15 mouse cellular contexts compared by ENCODE assay signal in the genomic region with DNA sequence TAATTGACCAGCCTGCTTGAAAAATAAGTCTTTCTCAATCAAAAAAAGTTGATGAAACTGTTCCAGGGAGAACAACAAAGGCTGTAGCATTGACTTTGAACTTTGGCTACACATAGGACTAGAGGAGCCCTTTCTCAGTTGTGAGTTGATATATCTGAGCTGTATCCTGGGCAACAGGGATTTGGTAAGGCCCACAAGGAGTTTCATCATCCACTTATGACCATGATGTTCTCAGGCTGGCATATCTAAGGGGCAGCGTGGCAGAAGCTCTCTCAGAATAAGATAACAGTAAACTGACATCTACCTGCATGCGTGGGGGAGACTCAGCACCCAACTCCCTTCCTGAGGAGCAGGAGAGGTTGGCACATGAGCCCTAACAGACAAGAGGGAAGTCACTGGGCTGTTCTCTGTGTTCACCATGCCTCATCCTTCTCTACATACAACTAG. TPM values are rescaled to one million over a fixed set of nuclear protein-coding genes. Genes with fewer than 3 reads are reported as not detected.
A peak's percentile ranks its signal among the peaks of the same experiment; 100 is the strongest.
DNase-seq lines count a peak whose midpoint lies in the region; ATAC-seq and TF ChIP-seq lines count a peak whose summit lies in the region.
"Had no signal": no experiment of that assay in that cellular context is flagged by ENCODE, and none has a peak within 500 bp of the region (broad histone marks: within the 10 kb centered on the region; RNA-seq: fewer than 3 reads in every experiment).

No protein-coding gene starts in this region.

- no peak overlapping the region for H3K4me3 ChIP-seq in lung, postnatal 0 days (ENCODE audit: low read depth, low read length)
- peak overlapping the region; percentile 68 for H3K4me3 ChIP-seq in brown adipose tissue, adult 24 weeks (ENCODE audit: insufficient read depth, low read depth, low read length)
- H3K4me3 ChIP-seq in liver, embryonic 15.5 days (replicated peaks) = peak overlapping the region; percentile 43
- H3K4me3 ChIP-seq in stomach, postnatal 0 days (ENCODE audit: low read depth, low read length) = no peak overlapping the region
- H3K4me3 ChIP-seq: midbrain, embryonic 12.5 days; neural tube, embryonic 12.5 days had no signal

- H3K4me1 ChIP-seq in lung, postnatal 0 days (ENCODE audit: insufficient read depth, low read depth, low read length) = no peaks in the 10 kb centered on the region
- H3K4me1 ChIP-seq in brown adipose tissue, adult 24 weeks (ENCODE audit: control insufficient read depth, insufficient read depth, insufficient read length, low read length) = peaks cover 32% of the 10 kb centered on the region
- peaks cover 4% of the 10 kb centered on the region; the same call in 1 of the 2 replicates for H3K4me1 ChIP-seq in liver, embryonic 15.5 days (replicated peaks)
- H3K4me1 ChIP-seq in stomach, postnatal 0 days (replicated peaks; ENCODE audit: control insufficient read depth, insufficient read depth) = no peaks in the 10 kb centered on the region
- H3K4me1 ChIP-seq: midbrain, embryonic 12.5 days; neural tube, embryonic 12.5 days had no signal

- no peak overlapping the region for H3K9ac ChIP-seq in lung, postnatal 0 days (replicated peaks; ENCODE audit: low read depth)
- H3K9ac ChIP-seq in liver, embryonic 15.5 days = no peak overlapping the region
- H3K9ac ChIP-seq in stomach, postnatal 0 days (ENCODE audit: low read length) = no peak overlapping the region
- H3K9ac ChIP-seq: forebrain, postnatal 0 days; midbrain, embryonic 12.5 days; neural tube, embryonic 12.5 days; stomach, embryonic 15.5 days had no signal

- H3K27ac ChIP-seq in lung, postnatal 0 days (ENCODE audit: low read length) = no peak overlapping the region
- peak overlapping the region; percentile 78; the same call in 1 of the 2 replicates for H3K27ac ChIP-seq in brown adipose tissue, adult 24 weeks (replicated peaks; ENCODE audit: low read depth, low read length)
- H3K27ac ChIP-seq in liver, embryonic 15.5 days (replicated peaks) = no peak overlapping the region
- peak overlapping the region; percentile 56; the same call in 1 of the 2 replicates for H3K27ac ChIP-seq in stomach, postnatal 0 days (replicated peaks)
- H3K27ac ChIP-seq: midbrain, embryonic 12.5 days; neural tube, embryonic 12.5 days; stomach, embryonic 15.5 days had no signal

- TF ChIP-seq EP300 in lung, postnatal 0 days (IDR thresholded peaks at IDR 0.05) = no peak
- no peak for TF ChIP-seq EP300 in stomach, postnatal 0 days (optimal IDR thresholded peaks at IDR 0.05)

- H3K27me3 ChIP-seq in lung, postnatal 0 days (replicated peaks; ENCODE audit: insufficient read depth, low read length) = no peaks in the 10 kb centered on the region
- H3K27me3 ChIP-seq in liver, embryonic 15.5 days = no peaks in the 10 kb centered on the region
- H3K27me3 ChIP-seq in stomach, postnatal 0 days (ENCODE audit: control insufficient read depth, insufficient read depth, low read length) = no peaks in the 10 kb centered on the region
- H3K27me3 ChIP-seq: neural tube, embryonic 12.5 days; stomach, embryonic 15.5 days had no signal

- ATAC-seq in lung, postnatal 0 days = no peak
- peak; percentile 27; the same call in 1 of the 2 replicates for ATAC-seq in liver, embryonic 15.5 days (ENCODE audit: insufficient read depth)
- peak; percentile 40; the same call in 1 of the 2 replicates for ATAC-seq in stomach, postnatal 0 days (ENCODE audit: low FRiP score, low TSS enrichment)
- ATAC-seq in inflammation-experienced regulatory T-cells, adult 6 months = no peak
- ATAC-seq: forebrain, postnatal 0 days had no signal

- DNase-seq in lung, postnatal 0 days (ENCODE audit: low spot score) = peak; percentile 18
- no peak for DNase-seq in lung, postnatal 36 days
- no peak for DNase-seq in stomach, postnatal 0 days (ENCODE audit: low spot score)
- no peak for DNase-seq in left cerebral cortex, adult 18-20 months (ENCODE audit: low spot score in 2 of 2)
- DNase-seq: cerebellum, adult 2 months; forebrain, postnatal 0 days; gastrocnemius, postnatal 36 days; kidney, adult 8-10 months; thymus, postnatal 4 days had no signal

- no peaks in the 10 kb centered on the region for H3K9me3 ChIP-seq in lung, postnatal 0 days (ENCODE audit: low read length)
- H3K9me3 ChIP-seq in liver, embryonic 15.5 days (replicated peaks) = no peaks in the 10 kb centered on the region
- H3K9me3 ChIP-seq in stomach, postnatal 0 days (ENCODE audit: control insufficient read depth, low read length) = no peaks in the 10 kb centered on the region
- H3K9me3 ChIP-seq: midbrain, embryonic 12.5 days; neural tube, embryonic 12.5 days; stomach, embryonic 15.5 days had no signal

- no peak overlapping the region for H3K4me2 ChIP-seq in lung, postnatal 0 days (replicated peaks; ENCODE audit: low read depth, low read length)
- H3K4me2 ChIP-seq in liver, embryonic 15.5 days = peak overlapping the region; percentile 34
- no peak overlapping the region for H3K4me2 ChIP-seq in stomach, postnatal 0 days (replicated peaks; ENCODE audit: low read depth)
- H3K4me2 ChIP-seq: midbrain, embryonic 12.5 days; neural tube, embryonic 12.5 days; stomach, embryonic 15.5 days had no signal

- TF ChIP-seq CTCF in lung, postnatal 0 days (IDR thresholded peaks at IDR 0.05) = no peak
- no peak for TF ChIP-seq CTCF in stomach, postnatal 0 days (IDR thresholded peaks at IDR 0.05; ENCODE audit: low read depth)

- no peaks in the 10 kb centered on the region for H3K36me3 ChIP-seq in lung, postnatal 0 days (ENCODE audit: insufficient read depth, low read length)
- no peaks in the 10 kb centered on the region for H3K36me3 ChIP-seq in liver, embryonic 15.5 days (replicated peaks)
- no peaks in the 10 kb centered on the region for H3K36me3 ChIP-seq in stomach, postnatal 0 days (ENCODE audit: control insufficient read depth, insufficient read depth, low read length)
- H3K36me3 ChIP-seq: midbrain, embryonic 12.5 days; neural tube, embryonic 12.5 days; stomach, embryonic 15.5 days had no signal

- 78% methylated on average over 2 of the region's 2 CpGs for WGBS in lung, postnatal 0 days
- 21% methylated on average over 2 of the region's 2 CpGs for WGBS in liver, embryonic 15.5 days (ENCODE audit: insufficient replicate concordance)
- WGBS in stomach, postnatal 0 days = 74% methylated on average over 2 of the region's 2 CpGs

RNA-seq across cellular contexts. Expression of gene Stard5, which starts 21.9 kb away (rescaled TPM):
- 12.9 and 13.4 TPM in 2 replicates for polyA plus RNA-seq in lung, postnatal 0 days (2015; fragmentation: Nextera tagmentation; extraction: Ambion mirVana)
- polyA plus RNA-seq in brown adipose tissue, adult 24 weeks (2012; ENCODE audit: insufficient read depth, insufficient read length, missing spikeins) = 19.6 and 23.4 TPM in 2 replicates
- polyA plus RNA-seq in liver, embryonic 15.5 days (2015; fragmentation: Nextera tagmentation; extraction: Ambion mirVana) = 14.4 and 18.8 TPM in 2 replicates
- polyA plus RNA-seq in stomach, postnatal 0 days (2015; fragmentation: Nextera tagmentation; extraction: Ambion mirVana) = 33.8 and 34.1 TPM in 2 replicates
- polyA plus RNA-seq in inflammation-experienced regulatory T-cells, adult 6 months (2017; shearing (Covaris generic)) = 10 to 100 TPM; 25.0 to 41.7 (median 39.5) TPM
- total RNA-seq in left cerebral cortex, adult 18-20 months (2021) = 1 to 10 TPM; 6.6 to 8.0 TPM

Comparison
In these comparisons a context has a peak if more than half of its experiments do, and no peak if none do; other contexts are left out.
1. ATAC-seq: peak in liver, embryonic 15.5 days (single experiment) and stomach, postnatal 0 days (single experiment); none in lung, postnatal 0 days (single experiment) and inflammation-experienced regulatory T-cells, adult 6 months (single experiment).
2. H3K27ac ChIP-seq: peak in brown adipose tissue, adult 24 weeks (single experiment) and stomach, postnatal 0 days (single experiment); none in lung, postnatal 0 days (single experiment) and liver, embryonic 15.5 days (single experiment).
3. H3K4me3 ChIP-seq: peak in brown adipose tissue, adult 24 weeks (single experiment) and liver, embryonic 15.5 days (single experiment); none in lung, postnatal 0 days (single experiment) and stomach, postnatal 0 days (single experiment).